Mouse (Mus musculus) forebrain, postnatal 0 days (tissue): ENCODE measurements around the gene Brd3os. TPM values are rescaled to one million over a fixed set of nuclear protein-coding genes. Genes with fewer than 3 reads are reported as not detected.

ENCODE experiments used
- ATAC-seq: fragments of 200-750 bp; cut with Nextera tagmentation; 2 replicates; pipeline ENCODE4 v1.8.0; 2017; ENCODE audit warnings: mild to moderate bottlenecking, moderate library complexity
- DNase-seq: peaks from one replicate; pipeline ENCODE4 v3.0.0-alpha.2; 2015
- H3K27ac ChIP-seq: fragments of 300-500 bp; sonication (generic); 2 replicates; pipeline ENCODE4 v1.5.1; 2014; ENCODE audit warnings: low read depth, mild to moderate bottlenecking, antibody characterized with exemption, low read length, moderate library complexity, mixed read lengths
- H3K27me3 ChIP-seq: fragments of 300-500 bp; sonication (generic); 2 replicates; pipeline ENCODE4 v1.6.1; 2014; ENCODE audit warnings: mild to moderate bottlenecking, low read length, mixed read lengths; ENCODE audit not compliant: insufficient read depth
- H3K36me3 ChIP-seq: fragments of 300-500 bp; sonication (generic); 2 replicates; pipeline ENCODE4 v1.6.1; 2014; ENCODE audit warnings: mild to moderate bottlenecking, moderate library complexity; ENCODE audit not compliant: insufficient read depth
- H3K4me1 ChIP-seq: fragments of 300-500 bp; sonication (generic); 2 replicates; pipeline ENCODE4 v1.6.1; 2014; ENCODE audit warnings: antibody characterized with exemption; ENCODE audit not compliant: insufficient read depth
- H3K4me2 ChIP-seq: fragments of 300-500 bp; sonication (generic); 2 replicates; pipeline ENCODE4 v1.6.1; 2014; ENCODE audit warnings: low read depth, mild to moderate bottlenecking, moderate library complexity
- H3K4me3 ChIP-seq: fragments of 300-500 bp; sonication (generic); 2 replicates; pipeline ENCODE4 v1.5.1; 2014; ENCODE audit warnings: low read depth, low read length, mixed read lengths
- H3K9ac ChIP-seq: fragments of 300-500 bp; sonication (generic); 2 replicates; pipeline ENCODE4 v1.6.1; 2014; ENCODE audit warnings: mild to moderate bottlenecking
- H3K9me3 ChIP-seq: fragments of 300-500 bp; sonication (generic); 2 replicates; pipeline ENCODE4 v1.6.1; 2016; ENCODE audit warnings: low read length
- CTCF ChIP-seq: sonication (generic); IDR thresholded peaks from 2 replicates; pipeline ENCODE4 v1.5.1; 2016; ENCODE audit warnings: antibody characterized with exemption, control low read depth, low read depth
- WGBS: fragments of 180-500 bp; shearing (Covaris S2); extraction: QIAGEN DNeasy Blood & Tissue Kit; methylation state at CpG from one replicate; pipeline ENCODE4 v1.1.7; 2014; 5-methylcytosine and 5-hydroxymethylcytosine counted together
- polyA plus RNA-seq: library from polyadenylated mRNA; unstranded; fragments of >200 nt; fragmentation: Nextera tagmentation; extraction: Ambion mirVana; gene quantifications from 2 replicates; pipeline ENCODE4 v1.2.1, GENCODE M21; 2015
- total RNA-seq: library from RNA; depleted of rRNA; stranded (reverse); fragments of >200 nt; gene quantifications from 2 replicates; pipeline ENCODE4 v1.2.3, GENCODE M21; 2014

Brd3os gene
- total and polyA plus RNA-seq, 2 experiments from 2014 or later: 33.9 to 44.1 TPM

DNA sequence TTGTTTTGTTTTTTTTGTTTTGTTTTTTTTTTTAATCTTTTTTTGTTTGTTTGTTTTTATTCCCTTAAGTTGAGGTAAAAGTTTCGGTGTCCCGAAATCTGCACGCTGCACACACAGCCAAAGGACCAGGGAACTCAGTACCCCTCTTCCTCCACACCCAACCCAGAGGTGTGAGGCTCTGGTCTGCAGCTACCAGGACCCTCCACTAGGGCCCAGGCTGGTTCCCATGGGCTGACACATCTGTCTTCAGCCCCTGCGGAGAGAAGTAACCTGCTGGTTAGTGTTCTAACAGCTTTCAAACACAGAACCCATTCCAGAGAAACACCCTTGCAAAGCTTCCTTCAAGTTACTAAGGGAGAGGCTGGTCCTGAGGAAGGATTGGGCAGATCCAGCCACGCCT lies 5.7 kb downstream of the Brd3os start:
- Histone ChIP-seq H3K9ac (no peak overlapping the region), H3K27ac (no peak overlapping the region), H3K4me2 (no peak overlapping the region), H3K27me3 (no peaks in the 10 kb centered on the region), H3K9me3 (no peaks in the 10 kb centered on the region), H3K36me3 (peaks cover 78% of the 10 kb centered on the region), H3K4me3 (no peak overlapping the region), H3K4me1 (no peaks in the 10 kb centered on the region)
- no peak for ATAC-seq
- 87% methylated on average over 5 of the region's 5 CpGs for WGBS
- no peak for DNase-seq
- TF ChIP-seq CTCF: peak; percentile 32; the same call in 1 of the 2 replicates

DNA sequence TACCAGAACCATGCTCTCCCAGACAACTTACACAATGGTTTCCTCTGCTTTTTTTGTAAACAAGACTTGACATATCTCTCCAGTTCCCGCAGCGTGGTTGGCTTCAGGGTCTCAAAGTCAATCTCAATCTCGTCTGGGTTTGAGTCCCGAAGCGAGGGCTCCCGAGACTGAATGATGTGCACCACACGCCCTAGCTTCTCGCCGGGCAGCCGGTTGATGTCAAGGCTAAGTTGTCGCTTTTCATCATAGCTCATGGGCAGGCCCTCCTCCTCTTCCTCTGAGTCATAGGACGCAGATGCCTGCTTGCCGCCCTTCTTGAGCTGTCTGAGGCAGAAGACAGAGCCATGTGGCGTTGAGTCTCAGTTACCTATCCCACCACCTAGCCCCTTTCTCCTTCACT lies 8.1 kb downstream of the Brd3os start:
- peaks cover 92% of the 10 kb centered on the region for H3K36me3 ChIP-seq
- TF ChIP-seq CTCF: no peak
- no peaks in the 10 kb centered on the region for H3K4me1 ChIP-seq
- H3K9ac ChIP-seq: no peak overlapping the region
- H3K27ac ChIP-seq: no peak overlapping the region
- no peaks in the 10 kb centered on the region for H3K9me3 ChIP-seq
- no peaks in the 10 kb centered on the region for H3K27me3 ChIP-seq
- no peak overlapping the region for H3K4me2 ChIP-seq
- WGBS: 92% methylated on average over 14 of the region's 14 CpGs
- H3K4me3 ChIP-seq: no peak overlapping the region
- no peak for ATAC-seq
- no peak for DNase-seq

GRCm38 (mm10) chr2:27459735-27460134 lies 17.6 kb downstream of the Brd3os start:
- no peak for DNase-seq
- H3K4me1 ChIP-seq: no peaks in the 10 kb centered on the region
- H3K9ac ChIP-seq: no peak overlapping the region
- H3K4me2 ChIP-seq: no peak overlapping the region
- TF ChIP-seq CTCF: no peak
- no peak overlapping the region for H3K4me3 ChIP-seq
- H3K27me3 ChIP-seq: no peaks in the 10 kb centered on the region
- H3K36me3 ChIP-seq: peaks cover 90% of the 10 kb centered on the region
- no peak overlapping the region for H3K27ac ChIP-seq
- ATAC-seq: no peak
- WGBS: 78% methylated on average over 7 of the region's 7 CpGs
- H3K9me3 ChIP-seq: no peaks in the 10 kb centered on the region

- no peak overlapping the region for H3K27ac ChIP-seq
- peaks cover 87% of the 10 kb centered on the region for H3K36me3 ChIP-seq
- H3K27me3 ChIP-seq: no peaks in the 10 kb centered on the region
- H3K9me3 ChIP-seq: no peaks in the 10 kb centered on the region
- H3K9ac ChIP-seq: no peak overlapping the region
- no peak for ATAC-seq
- no peak overlapping the region for H3K4me2 ChIP-seq
- no peak overlapping the region for H3K4me3 ChIP-seq
- no peaks in the 10 kb centered on the region for H3K4me1 ChIP-seq
- no peak for DNase-seq
- no peak for TF ChIP-seq CTCF
- 84% methylated on average over 5 of the region's 5 CpGs for WGBS
These were observed 18.0 kb downstream of the Brd3os start for GRCm38 (mm10) chr2:27460163-27460562.

GRCm38 (mm10) chr2:27460651-27461050 lies 18.5 kb downstream of the Brd3os start:
- Histone ChIP-seq H3K27me3 (no peaks in the 10 kb centered on the region), H3K4me3 (no peak overlapping the region), H3K9ac (no peak overlapping the region), H3K27ac (no peak overlapping the region), H3K9me3 (no peaks in the 10 kb centered on the region), H3K4me2 (no peak overlapping the region), H3K36me3 (peaks cover 82% of the 10 kb centered on the region), H3K4me1 (no peaks in the 10 kb centered on the region)
- 77% methylated on average over 9 of the region's 9 CpGs for WGBS
- no peak for ATAC-seq
- no peak for TF ChIP-seq CTCF
- no peak for DNase-seq

DNA sequence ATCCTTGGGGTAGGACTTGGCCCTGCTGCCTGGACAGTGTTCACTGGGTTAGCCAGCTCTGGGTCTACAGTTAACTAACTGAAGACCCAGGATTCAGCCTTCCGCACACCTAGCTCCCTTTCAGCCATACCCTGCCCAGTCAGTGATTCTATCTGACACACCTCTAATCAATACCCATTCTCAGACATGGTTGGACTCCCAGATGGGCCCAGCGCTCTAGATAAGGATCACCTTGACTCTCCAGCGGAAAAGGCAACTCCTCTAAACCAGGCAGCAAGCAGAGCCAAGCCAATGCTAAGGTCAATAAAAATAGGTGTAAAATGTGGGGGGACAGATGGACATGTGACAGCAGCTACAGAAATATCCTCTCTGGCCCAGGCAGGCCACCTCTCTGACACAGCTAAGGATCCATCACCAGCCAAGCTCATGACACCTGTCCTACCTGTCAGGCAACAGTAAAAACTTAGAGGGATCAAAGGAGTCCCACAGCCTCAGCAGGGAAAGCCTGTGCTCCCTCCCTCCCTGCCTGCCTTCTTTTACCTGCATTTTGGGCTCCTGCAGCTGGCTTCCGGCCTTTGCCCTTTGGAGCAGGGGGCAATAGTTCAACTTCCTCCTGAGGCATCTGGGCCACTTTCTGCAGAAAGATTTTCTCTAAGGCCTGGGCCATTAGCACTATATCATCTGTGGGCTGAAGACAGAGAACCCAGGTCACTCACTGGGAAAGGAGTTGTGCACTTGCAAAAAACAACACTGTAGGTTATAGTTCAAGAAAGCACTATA lies 19.9 kb downstream of the Brd3os start:
- no peak for ATAC-seq
- peaks cover 74% of the 10 kb centered on the region for H3K36me3 ChIP-seq
- no peak for TF ChIP-seq CTCF
- no peak overlapping the region for H3K4me2 ChIP-seq
- no peak for DNase-seq
- H3K27me3 ChIP-seq: no peaks in the 10 kb centered on the region
- H3K4me1 ChIP-seq: no peaks in the 10 kb centered on the region
- no peak overlapping the region for H3K4me3 ChIP-seq
- H3K9me3 ChIP-seq: no peaks in the 10 kb centered on the region
- no peak overlapping the region for H3K27ac ChIP-seq
- 98% methylated on average over 4 of the region's 4 CpGs for WGBS
- no peak overlapping the region for H3K9ac ChIP-seq

DNA sequence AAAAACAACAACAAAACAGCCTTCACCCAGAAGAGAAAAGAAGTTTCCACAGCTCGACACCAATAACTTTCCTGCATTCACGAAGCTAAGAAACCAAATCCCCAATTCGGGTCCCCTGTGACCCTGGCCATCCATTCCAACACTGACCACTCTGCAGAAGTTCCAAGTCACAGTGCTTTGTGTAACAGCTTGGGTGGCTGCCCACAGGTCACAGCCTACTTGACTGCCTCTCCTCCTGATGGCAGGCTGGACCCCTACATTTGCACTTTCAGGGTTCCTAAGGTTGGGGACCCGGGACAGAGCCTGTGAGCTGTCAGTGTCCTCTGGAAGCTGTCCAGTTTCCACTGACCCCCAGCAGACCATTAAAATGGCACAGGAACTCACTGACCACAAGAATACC lies 20.8 kb downstream of the Brd3os start:
- Histone ChIP-seq H3K9me3 (no peaks in the 10 kb centered on the region), H3K4me1 (no peaks in the 10 kb centered on the region), H3K4me3 (no peak overlapping the region), H3K27me3 (no peaks in the 10 kb centered on the region), H3K4me2 (no peak overlapping the region), H3K9ac (no peak overlapping the region), H3K27ac (no peak overlapping the region), H3K36me3 (peaks cover 66% of the 10 kb centered on the region)
- TF ChIP-seq CTCF: no peak
- 90% methylated on average over 4 of the region's 4 CpGs for WGBS
- no peak for DNase-seq
- ATAC-seq: no peak
